Mouse (Mus musculus): Measurements from ENCODE around the gene Tcf7l1. TPM values are rescaled to one million over a fixed set of nuclear protein-coding genes. Genes with fewer than 3 reads are reported as not detected.

The Tcf7l1 gene
- total RNA-seq, 2 experiments from 2014 or later: 0.90 TPM; not detected in 1

DNA sequence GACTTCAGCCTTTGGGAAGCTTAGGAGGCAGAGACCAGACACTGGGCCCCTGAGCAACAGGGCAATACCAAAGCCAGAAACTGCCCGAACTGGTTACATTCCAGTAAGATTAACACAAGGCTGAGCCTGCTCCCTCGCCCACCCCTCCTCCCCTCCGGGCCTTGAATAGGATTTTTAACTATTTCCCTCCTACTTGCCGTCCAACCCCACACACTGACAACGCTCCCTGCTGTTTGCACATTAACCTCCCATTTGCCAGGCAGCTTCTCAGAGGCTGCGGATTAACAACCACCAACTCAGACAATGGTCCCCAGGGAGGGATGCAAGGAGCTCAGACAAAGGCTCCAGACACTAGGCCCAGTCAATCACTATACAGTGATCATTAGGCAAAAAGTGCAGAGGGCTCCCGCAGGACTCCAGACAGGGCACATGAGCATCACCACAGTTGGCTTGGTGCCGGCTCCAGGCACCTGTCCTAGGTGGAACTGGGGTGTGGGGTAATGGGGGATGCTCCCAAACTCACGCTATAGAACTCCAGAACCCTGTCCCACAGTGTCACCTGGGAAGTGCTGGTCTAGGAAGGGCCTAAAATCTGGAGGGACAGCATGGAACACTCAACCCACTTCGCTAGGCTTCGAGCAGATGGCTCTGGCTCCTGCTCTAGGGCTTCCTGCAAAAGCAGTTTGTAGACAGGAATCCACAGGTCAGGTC lies 111.4 kb downstream of the Tcf7l1 start:
- no peak for ATAC-seq (replicated peaks; ENCODE audit: low FRiP score, low TSS enrichment, poor library complexity, severe bottlenecking)

DNA sequence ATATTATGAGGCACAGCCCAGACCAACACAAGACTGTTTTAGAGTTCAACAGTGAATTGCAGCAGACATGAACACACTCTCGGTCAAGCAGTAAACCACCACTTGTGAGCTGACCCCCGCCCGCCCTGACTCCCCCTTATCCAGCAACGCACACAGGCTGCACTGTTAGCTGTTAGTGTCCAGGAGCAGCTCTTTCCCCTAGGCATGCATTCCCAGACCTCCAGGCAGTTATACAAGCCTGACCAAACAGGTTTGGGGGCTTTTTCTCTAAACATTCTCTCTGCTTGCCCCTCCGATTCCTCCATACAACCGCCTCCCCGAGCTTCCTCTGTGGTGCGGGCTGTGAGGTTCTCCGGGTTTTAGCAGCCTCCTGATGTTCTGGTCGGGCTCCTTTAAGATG lies 112.0 kb downstream of the Tcf7l1 start:
- ATAC-seq (replicated peaks; ENCODE audit: low FRiP score, low TSS enrichment, poor library complexity, severe bottlenecking): no peak

DNA sequence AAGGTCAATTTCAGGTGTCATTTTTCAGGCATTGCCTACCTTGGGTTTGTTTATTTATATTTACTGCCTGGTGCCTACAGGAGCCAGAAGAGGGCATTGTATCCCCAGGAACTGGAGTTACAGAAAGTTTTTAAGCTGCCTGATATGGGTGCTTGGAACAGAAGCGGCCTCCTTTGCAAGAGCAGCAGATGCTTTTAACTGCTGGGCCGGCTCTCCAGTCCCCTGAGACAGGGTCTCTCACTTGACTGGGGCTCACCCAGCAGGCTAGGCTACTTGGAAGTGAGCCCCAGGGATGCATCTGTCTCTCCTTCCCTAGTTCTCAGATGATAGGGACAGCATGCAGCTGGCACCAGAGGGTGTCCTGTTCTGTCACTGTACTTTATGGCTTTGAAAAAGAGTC lies 112.7 kb downstream of the Tcf7l1 start:
- ATAC-seq (replicated peaks; ENCODE audit: low FRiP score, low TSS enrichment, poor library complexity, severe bottlenecking): no peak

DNA sequence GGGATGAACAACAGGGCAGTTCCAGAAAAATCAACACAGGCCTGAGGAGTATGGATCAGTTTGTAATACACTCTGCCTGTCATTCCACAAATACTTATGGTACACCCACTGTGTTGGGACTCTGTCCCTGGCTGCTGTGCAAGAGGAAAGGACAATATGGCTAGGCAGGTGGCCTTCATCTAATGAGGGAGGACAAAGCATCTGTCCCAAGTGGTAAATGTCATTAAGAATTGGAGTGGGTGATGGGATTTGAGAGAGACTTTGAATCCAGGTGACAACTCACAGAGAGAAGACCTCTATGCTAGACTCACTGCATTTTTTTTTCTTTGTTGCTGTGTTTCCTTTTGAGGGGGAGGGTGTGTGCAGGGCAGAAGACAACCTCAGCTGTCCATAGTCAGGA lies 115.3 kb downstream of the Tcf7l1 start:
- ATAC-seq (replicated peaks; ENCODE audit: low FRiP score, low TSS enrichment, poor library complexity, severe bottlenecking): no peak

DNA sequence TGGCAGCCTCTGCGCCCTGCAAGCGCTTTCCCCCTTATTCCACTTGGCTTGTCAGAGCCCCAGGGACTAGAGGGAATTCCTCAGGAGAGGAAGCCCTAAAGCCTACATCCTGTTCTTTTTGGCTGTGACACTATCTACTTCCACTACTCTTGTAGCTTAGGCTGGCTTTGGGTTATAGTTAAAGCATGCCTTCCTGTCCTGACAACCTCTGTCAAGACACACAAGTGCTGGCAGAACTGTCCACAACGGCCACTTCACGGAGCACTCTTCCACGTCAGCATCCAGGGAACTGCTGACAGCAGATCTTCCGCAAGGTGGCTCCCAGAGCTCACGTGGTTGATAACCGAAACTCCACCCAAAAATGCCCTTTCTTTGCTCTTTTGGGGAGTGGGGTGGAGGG lies 117.9 kb downstream of the Tcf7l1 start:
- ATAC-seq (replicated peaks; ENCODE audit: low FRiP score, low TSS enrichment, poor library complexity, severe bottlenecking): no peak

GRCm38 (mm10) chr6:72667021-72667420 lies 122.0 kb downstream of the Tcf7l1 start:
- no peak for ATAC-seq (replicated peaks; ENCODE audit: low FRiP score, low TSS enrichment, poor library complexity, severe bottlenecking)

DNA sequence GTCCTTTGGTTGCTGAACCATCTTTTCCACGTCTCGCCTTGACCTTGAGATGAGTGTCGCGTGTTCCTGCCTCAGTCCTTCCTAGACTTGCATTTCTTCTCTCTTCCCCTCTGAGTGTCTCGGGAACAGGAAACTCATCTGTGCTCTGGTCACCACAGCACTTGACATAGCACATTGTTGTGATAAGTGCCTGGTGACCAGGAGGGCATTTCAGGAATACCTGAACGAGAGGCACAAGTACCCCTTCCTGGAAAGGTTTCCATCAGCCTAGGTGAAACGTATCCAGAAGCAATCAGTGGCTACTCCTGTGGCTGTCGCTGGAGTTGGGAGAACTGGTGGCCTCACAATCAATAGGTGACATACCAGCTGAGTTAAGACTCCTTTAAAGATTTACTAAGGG lies 124.8 kb downstream of the Tcf7l1 start:
- no peak for ATAC-seq (replicated peaks; ENCODE audit: low FRiP score, low TSS enrichment, poor library complexity, severe bottlenecking)

DNA sequence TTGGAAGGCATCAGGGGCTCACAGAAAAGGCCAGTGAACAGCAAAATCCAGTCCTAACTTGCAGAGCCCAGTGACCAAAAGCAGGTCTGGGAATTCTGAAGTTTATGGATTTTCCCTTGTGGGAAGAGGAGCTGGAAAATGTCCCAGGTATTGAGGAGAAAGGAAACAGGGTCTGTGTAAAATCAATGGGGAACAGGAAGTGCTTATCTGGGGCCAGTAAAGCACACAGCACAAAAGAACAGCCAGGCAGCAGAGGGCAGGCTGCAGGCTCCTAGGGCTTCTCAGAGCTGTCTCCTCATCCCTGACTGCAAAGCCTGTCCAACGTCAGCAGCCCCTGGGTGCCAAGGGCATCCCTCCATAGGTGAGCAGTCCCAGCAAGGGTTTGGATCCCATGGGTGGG lies 126.1 kb downstream of the Tcf7l1 start:
- no peak for ATAC-seq (replicated peaks; ENCODE audit: low FRiP score, low TSS enrichment, poor library complexity, severe bottlenecking)

DNA sequence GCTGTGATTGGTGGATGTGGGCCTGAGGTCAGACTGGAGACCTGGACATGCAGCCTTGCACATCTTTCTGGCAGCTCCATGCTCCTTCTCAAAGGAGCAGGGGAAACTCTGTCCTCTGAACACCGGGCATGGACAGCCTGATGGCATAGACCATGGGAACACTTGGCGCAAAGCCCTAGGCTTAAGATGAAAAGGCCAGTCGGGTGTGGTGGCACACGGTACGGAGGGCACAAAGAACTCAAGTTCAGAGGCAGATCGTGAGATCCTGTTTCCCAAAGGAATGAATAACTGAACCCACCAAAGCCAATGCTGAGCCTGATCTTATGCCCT lies 128.7 kb downstream of the Tcf7l1 start:
- ATAC-seq (replicated peaks; ENCODE audit: low FRiP score, low TSS enrichment, poor library complexity, severe bottlenecking): no peak

- ATAC-seq (replicated peaks; ENCODE audit: low FRiP score, low TSS enrichment, poor library complexity, severe bottlenecking): no peak
Measured at GRCm38 (mm10) chr6:72659717-72660390, 129.2 kb downstream of the Tcf7l1 start.

DNA sequence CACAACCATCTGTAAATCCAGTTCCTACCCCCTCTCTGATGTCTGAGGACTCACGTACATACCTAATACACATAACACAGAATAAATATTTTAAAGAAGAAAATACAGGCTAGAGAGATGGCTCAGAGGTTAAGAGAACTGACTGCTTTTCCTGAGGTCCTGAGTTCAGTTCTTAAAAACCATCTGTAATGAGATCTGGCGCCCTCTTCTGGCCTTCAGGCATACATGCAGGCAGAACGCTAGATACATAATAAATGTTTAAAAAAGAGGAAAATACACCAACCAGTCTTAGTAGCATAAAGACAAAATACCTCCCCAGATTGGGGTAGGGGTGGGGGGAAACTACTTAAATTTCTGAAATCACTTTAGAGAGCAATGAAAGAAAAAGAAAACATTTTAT lies 131.0 kb downstream of the Tcf7l1 start:
- no peak for ATAC-seq (replicated peaks; ENCODE audit: low FRiP score, low TSS enrichment, poor library complexity, severe bottlenecking)

- ATAC-seq (replicated peaks; ENCODE audit: low FRiP score, low TSS enrichment, poor library complexity, severe bottlenecking): no peak
Measured at GRCm38 (mm10) chr6:72656053-72656442, 133.0 kb downstream of the Tcf7l1 start.

- no peak for ATAC-seq (replicated peaks; ENCODE audit: low FRiP score, low TSS enrichment, poor library complexity, severe bottlenecking)
Measured at GRCm38 (mm10) chr6:72655309-72656052, 133.6 kb downstream of the Tcf7l1 start.

- no peak for ATAC-seq (replicated peaks; ENCODE audit: low FRiP score, low TSS enrichment, poor library complexity, severe bottlenecking)
Measured at GRCm38 (mm10) chr6:72654355-72654754, 134.7 kb downstream of the Tcf7l1 start.

GRCm38 (mm10) chr6:72653419-72653818 lies 135.6 kb downstream of the Tcf7l1 start:
- no peak for ATAC-seq (replicated peaks; ENCODE audit: low FRiP score, low TSS enrichment, poor library complexity, severe bottlenecking)

GRCm38 (mm10) chr6:72650338-72650851 lies 138.7 kb downstream of the Tcf7l1 start:
- ATAC-seq (replicated peaks; ENCODE audit: low FRiP score, low TSS enrichment, poor library complexity, severe bottlenecking): no peak

GRCm38 (mm10) chr6:72648002-72648595 lies 141.0 kb downstream of the Tcf7l1 start:
- ATAC-seq (replicated peaks; ENCODE audit: low FRiP score, low TSS enrichment, poor library complexity, severe bottlenecking): no peak

- peak; percentile 80 for ATAC-seq (replicated peaks; ENCODE audit: low FRiP score, low TSS enrichment, poor library complexity, severe bottlenecking)
Measured at GRCm38 (mm10) chr6:72647383-72647820, 141.7 kb downstream of the Tcf7l1 start.

- ATAC-seq (replicated peaks; ENCODE audit: low FRiP score, low TSS enrichment, poor library complexity, severe bottlenecking): no peak
Measured at GRCm38 (mm10) chr6:72645364-72645763, 143.7 kb downstream of the Tcf7l1 start.

- ATAC-seq (replicated peaks; ENCODE audit: low FRiP score, low TSS enrichment, poor library complexity, severe bottlenecking): no peak
Measured at GRCm38 (mm10) chr6:72644576-72644975, 144.5 kb downstream of the Tcf7l1 start.
